Mouse (Mus musculus) MEL (cell line): ENCODE data around the gene Pkmyt1. TPM values are rescaled to one million over a fixed set of nuclear protein-coding genes. Genes with fewer than 3 reads are reported as not detected.

Source experiments
- polyA plus RNA-seq, 2 experiments: library from polyadenylated mRNA; stranded (reverse) in 1 of 2; unstranded in 1 of 2; fragments of >175 nt in 1 of 2; fragments of >200 nt in 1 of 2; gene quantifications; 2 replicates each; pipeline versions ENCODE4 v1.2.1 to v1.2.4; 2012; ENCODE audit warnings: low replicate concordance in 2 of 2, low read depth in 1 of 2; ENCODE audit not compliant: insufficient read length in 2 of 2, insufficient read depth in 1 of 2, missing spikeins in 1 of 2
- total RNA-seq: library from RNA; depleted of rRNA; stranded (reverse); fragments of 300-350 nt; gene quantifications from 2 replicates; pipeline ENCODE4 v1.2.3, GENCODE M21; 2012; rRNA removed

The Pkmyt1 gene
- total and polyA plus RNA-seq, 3 experiments = 16.6 to 49.8 TPM; not detected in 1

Other genes with a start within 250 kb of the Pkmyt1 start
- not detected in 2 replicates for gene Vmn2r117, start 246.6 kb upstream of the Pkmyt1 start, total RNA-seq
- not detected for gene Vmn2r117, start 246.6 kb upstream of the Pkmyt1 start, polyA plus RNA-seq
- gene Zfp213, start 162.1 kb upstream of the Pkmyt1 start, total RNA-seq = 3.4 and 3.8 TPM in 2 replicates
- 1 to 10 TPM in 1 of 2 experiments, not detected in 1; 3.0 TPM for gene Zfp213, start 162.1 kb upstream of the Pkmyt1 start, polyA plus RNA-seq
- gene Zfp13, start 126.8 kb upstream of the Pkmyt1 start, total RNA-seq = 0.08 and 0.16 TPM in 2 replicates
- under 1 TPM in 1 of 2 experiments, not detected in 1; 0.38 TPM for gene Zfp13, start 126.8 kb upstream of the Pkmyt1 start, polyA plus RNA-seq
- gene Zscan10, start 125.5 kb upstream of the Pkmyt1 start, total RNA-seq = not detected in 2 replicates
- under 1 TPM in 1 of 2 experiments, not detected in 1; 0.08 TPM for gene Zscan10, start 125.5 kb upstream of the Pkmyt1 start, polyA plus RNA-seq
- 0.03 TPM in 1 of 2 replicates, not detected in the other for gene Mmp25, start 81.1 kb upstream of the Pkmyt1 start, total RNA-seq
- under 1 TPM in 1 of 2 experiments, not detected in 1; 0.01 TPM for gene Mmp25, start 81.1 kb upstream of the Pkmyt1 start, polyA plus RNA-seq
- 0.08 TPM in 1 of 2 replicates, not detected in the other for gene Bicdl2, start 65.8 kb upstream of the Pkmyt1 start, total RNA-seq
- under 1 TPM in 1 of 2 experiments, not detected in 1; 0.17 TPM for gene Bicdl2, start 65.8 kb upstream of the Pkmyt1 start, polyA plus RNA-seq
- gene Hcfc1r1, start 52.7 kb upstream of the Pkmyt1 start, total RNA-seq = 11.0 and 15.6 TPM in 2 replicates
- 10 to 100 TPM in 1 of 2 experiments, not detected in 1; 81.6 TPM for gene Hcfc1r1, start 52.7 kb upstream of the Pkmyt1 start, polyA plus RNA-seq
- 26.4 and 36.9 TPM in 2 replicates for gene Thoc6, start 52.5 kb upstream of the Pkmyt1 start, total RNA-seq
- 10 to 100 TPM in 1 of 2 experiments, not detected in 1; 62.9 TPM for gene Thoc6, start 52.5 kb upstream of the Pkmyt1 start, polyA plus RNA-seq
- gene Tnfrsf12a, start 48.9 kb upstream of the Pkmyt1 start, total RNA-seq = 15.4 and 18.8 TPM in 2 replicates
- 10 to 100 TPM in 1 of 2 experiments, not detected in 1; 14.7 TPM for gene Tnfrsf12a, start 48.9 kb upstream of the Pkmyt1 start, polyA plus RNA-seq
- gene Cldn6, start 47.1 kb upstream of the Pkmyt1 start, total RNA-seq = not detected in 2 replicates
- not detected for gene Cldn6, start 47.1 kb upstream of the Pkmyt1 start, polyA plus RNA-seq
- 0.19 and 0.26 TPM in 2 replicates for gene Cldn9, start 42.3 kb upstream of the Pkmyt1 start, total RNA-seq
- gene Cldn9, start 42.3 kb upstream of the Pkmyt1 start, polyA plus RNA-seq = under 1 TPM in 1 of 2 experiments, not detected in 1; 0.18 TPM
- gene 1520401A03Rik, start 3.6 kb upstream of the Pkmyt1 start, total RNA-seq = not detected in 2 replicates
- gene 1520401A03Rik, start 3.6 kb upstream of the Pkmyt1 start, polyA plus RNA-seq = not detected
- 5.2 and 6.5 TPM in 2 replicates for gene Paqr4, start 14.5 kb downstream of the Pkmyt1 start, total RNA-seq
- 10 to 100 TPM in 1 of 2 experiments, not detected in 1; 10.7 TPM for gene Paqr4, start 14.5 kb downstream of the Pkmyt1 start, polyA plus RNA-seq
- 0.10 TPM in 1 of 2 replicates, not detected in the other for gene Kremen2, start 19.5 kb downstream of the Pkmyt1 start, total RNA-seq
- gene Kremen2, start 19.5 kb downstream of the Pkmyt1 start, polyA plus RNA-seq = under 1 TPM in 1 of 2 experiments, not detected in 1; 0.11 TPM
- 14.8 and 15.3 TPM in 2 replicates for gene Flywch1, start 45.3 kb downstream of the Pkmyt1 start, total RNA-seq
- 10 to 100 TPM in 1 of 2 experiments, not detected in 1; 29.7 TPM for gene Flywch1, start 45.3 kb downstream of the Pkmyt1 start, polyA plus RNA-seq
- gene Flywch2, start 59.7 kb downstream of the Pkmyt1 start, total RNA-seq = 0.62 and 0.69 TPM in 2 replicates
- 1 to 10 TPM in 1 of 2 experiments, not detected in 1; 6.2 TPM for gene Flywch2, start 59.7 kb downstream of the Pkmyt1 start, polyA plus RNA-seq
- 56.2 and 68.9 TPM in 2 replicates for gene Srrm2, start 64.2 kb downstream of the Pkmyt1 start, total RNA-seq
- gene Srrm2, start 64.2 kb downstream of the Pkmyt1 start, polyA plus RNA-seq = 100 to 1,000 TPM; 505 to 988 TPM
- 453 and 486 TPM in 2 replicates for gene Elob, start 102.8 kb downstream of the Pkmyt1 start, total RNA-seq
- gene Elob, start 102.8 kb downstream of the Pkmyt1 start, polyA plus RNA-seq = 100 to 1,000 TPM in 1 of 2 experiments, not detected in 1; 609 TPM
- 0.08 and 0.42 TPM in 2 replicates for gene Prss33, start 109.7 kb downstream of the Pkmyt1 start, total RNA-seq
- gene Prss33, start 109.7 kb downstream of the Pkmyt1 start, polyA plus RNA-seq = 1 to 10 TPM in 1 of 2 experiments, not detected in 1; 1.0 TPM
- not detected in 2 replicates for gene Prss32, start 117.5 kb downstream of the Pkmyt1 start, total RNA-seq
- under 1 TPM in 1 of 2 experiments, not detected in 1; 0.71 TPM for gene Prss32, start 117.5 kb downstream of the Pkmyt1 start, polyA plus RNA-seq
- 2.6 and 3.4 TPM in 2 replicates for gene Prss41, start 117.8 kb downstream of the Pkmyt1 start, total RNA-seq
- gene Prss41, start 117.8 kb downstream of the Pkmyt1 start, polyA plus RNA-seq = 10 to 100 TPM in 1 of 2 experiments, not detected in 1; 12.8 TPM
- not detected in 2 replicates for gene Prss21, start 141.7 kb downstream of the Pkmyt1 start, total RNA-seq
- gene Prss21, start 141.7 kb downstream of the Pkmyt1 start, polyA plus RNA-seq = not detected
- gene Dcpp1, start 154.5 kb downstream of the Pkmyt1 start, total RNA-seq = not detected in 2 replicates
- not detected for gene Dcpp1, start 154.5 kb downstream of the Pkmyt1 start, polyA plus RNA-seq
- not detected in 2 replicates for gene Dcpp2, start 154.5 kb downstream of the Pkmyt1 start, total RNA-seq
- not detected for gene Dcpp2, start 154.5 kb downstream of the Pkmyt1 start, polyA plus RNA-seq
- not detected in 2 replicates for gene Dcpp3, start 191.1 kb downstream of the Pkmyt1 start, total RNA-seq
- gene Dcpp3, start 191.1 kb downstream of the Pkmyt1 start, polyA plus RNA-seq = not detected
- gene Sbp, start 215.3 kb downstream of the Pkmyt1 start, total RNA-seq = not detected in 2 replicates
- gene Sbp, start 215.3 kb downstream of the Pkmyt1 start, polyA plus RNA-seq = not detected
- not detected in 2 replicates for gene Sbpl, start 228.9 kb downstream of the Pkmyt1 start, total RNA-seq
- not detected for gene Sbpl, start 228.9 kb downstream of the Pkmyt1 start, polyA plus RNA-seq